In genomic region chr11:117881787-117882186, GRCm38 (mm10) we compare ENCODE assay signal across 9 mouse cellular contexts. TPM values are rescaled to one million over a fixed set of nuclear protein-coding genes. Genes with fewer than 3 reads are reported as not detected.
A peak's percentile ranks its signal among the peaks of the same experiment; 100 is the strongest.
DNase-seq lines count a peak whose midpoint lies in the region; ATAC-seq and TF ChIP-seq lines count a peak whose summit lies in the region.
"Had no signal": no experiment of that assay in that cellular context is flagged by ENCODE, and none has a peak within 500 bp of the region (broad histone marks: within the 10 kb centered on the region; RNA-seq: fewer than 3 reads in every experiment).

No protein-coding gene starts in this region.

- no peaks in the 10 kb centered on the region for H3K9me3 ChIP-seq in limb, embryonic 10.5 days (replicated peaks)
- no peaks in the 10 kb centered on the region for H3K9me3 ChIP-seq in stomach, postnatal 0 days (ENCODE audit: control insufficient read depth, low read length)
- H3K9me3 ChIP-seq in forebrain, embryonic 11.5 days (ENCODE audit: control insufficient read depth, low read length) = no peaks in the 10 kb centered on the region

- TF ChIP-seq EP300 in stomach, postnatal 0 days (optimal IDR thresholded peaks at IDR 0.05) = no peak

- WGBS in limb, embryonic 10.5 days = 12% methylated on average over 8 of the region's 8 CpGs
- WGBS in stomach, postnatal 0 days = 4% methylated on average over 8 of the region's 8 CpGs
- 23% methylated on average over 8 of the region's 8 CpGs for WGBS in forebrain, embryonic 11.5 days

- H3K4me2 ChIP-seq in stomach, postnatal 0 days (replicated peaks; ENCODE audit: low read depth) = 0 out of 2 replicates have a peak overlapping the region, but pooled peaks have one; percentile 8
- no peak overlapping the region for H3K4me2 ChIP-seq in forebrain, embryonic 11.5 days (ENCODE audit: low read depth, low read length, severe bottlenecking)

- no peak overlapping the region for H3K4me3 ChIP-seq in limb, embryonic 10.5 days
- no peak overlapping the region for H3K4me3 ChIP-seq in stomach, postnatal 0 days (ENCODE audit: low read depth, low read length)
- H3K4me3 ChIP-seq in layer of hippocampus, adult 2 months = no peak overlapping the region
- no peak overlapping the region for H3K4me3 ChIP-seq in forebrain, embryonic 11.5 days (ENCODE audit: low read depth, low read length)
- H3K4me3 ChIP-seq: myocyte had no signal

- no peaks in the 10 kb centered on the region for H3K36me3 ChIP-seq in limb, embryonic 10.5 days
- no peaks in the 10 kb centered on the region for H3K36me3 ChIP-seq in stomach, postnatal 0 days (ENCODE audit: control insufficient read depth, insufficient read depth, low read length)
- H3K36me3 ChIP-seq in forebrain, embryonic 11.5 days (ENCODE audit: control insufficient read depth, insufficient read depth, low read length) = no peaks in the 10 kb centered on the region

- peaks cover 34% of the 10 kb centered on the region for H3K27me3 ChIP-seq in limb, embryonic 10.5 days (ENCODE audit: low read depth, poor library complexity, severe bottlenecking)
- H3K27me3 ChIP-seq in stomach, postnatal 0 days (ENCODE audit: control insufficient read depth, insufficient read depth, low read length) = no peaks in the 10 kb centered on the region
- peaks cover 11% of the 10 kb centered on the region for H3K27me3 ChIP-seq in forebrain, embryonic 11.5 days (ENCODE audit: control insufficient read depth, insufficient read depth, low read length)

- H3K4me1 ChIP-seq in limb, embryonic 10.5 days = peaks cover 46% of the 10 kb centered on the region
- peaks cover 16% of the 10 kb centered on the region for H3K4me1 ChIP-seq in stomach, postnatal 0 days (replicated peaks; ENCODE audit: control insufficient read depth, insufficient read depth)
- H3K4me1 ChIP-seq in forebrain, embryonic 11.5 days (replicated peaks; ENCODE audit: control insufficient read depth, insufficient read depth, low read length) = peaks cover 7% of the 10 kb centered on the region; the same call in 1 of the 2 replicates

- no peak for TF ChIP-seq CTCF in stomach, postnatal 0 days (IDR thresholded peaks at IDR 0.05; ENCODE audit: low read depth)
- no peak for TF ChIP-seq CTCF in layer of hippocampus, adult 2 months (conservative IDR thresholded peaks at IDR 0.05)

- ATAC-seq in stomach, postnatal 0 days (ENCODE audit: low FRiP score, low TSS enrichment) = peak; percentile 55
- ATAC-seq in forebrain, embryonic 11.5 days (replicated peaks; ENCODE audit: low FRiP score) = no peak

- peak overlapping the region; percentile 18; the same call in 1 of the 2 replicates for H3K9ac ChIP-seq in stomach, postnatal 0 days (ENCODE audit: low read length)
- H3K9ac ChIP-seq in forebrain, embryonic 11.5 days (ENCODE audit: low read length) = no peak overlapping the region

- peak overlapping the region; percentile 4; the same call in 1 of the 2 replicates for H3K27ac ChIP-seq in limb, embryonic 10.5 days
- H3K27ac ChIP-seq in stomach, postnatal 0 days (replicated peaks) = peak overlapping the region; percentile 69
- H3K27ac ChIP-seq in layer of hippocampus, adult 2 months = no peak overlapping the region
- H3K27ac ChIP-seq in forebrain, embryonic 11.5 days (ENCODE audit: low read depth, low read length) = no peak overlapping the region

- DNase-seq in adrenal gland, adult (ENCODE audit: inconsistent age in 2 of 2, low spot score in 1 of 2) = peak; percentile 43 to 72
- DNase-seq in adrenal gland, postnatal 4 days (ENCODE audit: low spot score in 2 of 2) = no peak
- peak; percentile 46 to 60 for DNase-seq in urinary bladder, postnatal 36 days (ENCODE audit: low spot score in 2 of 2)
- no peak for DNase-seq in urinary bladder, postnatal 10 days (ENCODE audit: low spot score)
- DNase-seq in limb, embryonic 10.5 days (ENCODE audit: low spot score) = no peak
- DNase-seq in stomach, postnatal 0 days (ENCODE audit: low spot score) = peak; percentile 78
- no peak for DNase-seq in layer of hippocampus, adult 2 months (ENCODE audit: low spot score in 2 of 2)
- no peak for DNase-seq in forebrain, embryonic 11.5 days (ENCODE audit: low spot score)

RNA-seq across cellular contexts. Expression of gene Tha1, which starts 8.5 kb away (rescaled TPM):
- 10 to 100 TPM; 15.1 to 15.6 TPM for total RNA-seq in adrenal gland, postnatal 4 days (2021)
- 2.4 and 3.3 TPM in 2 replicates for polyA plus RNA-seq in limb, embryonic 10.5 days (2016; fragmentation: Nextera tagmentation; extraction: Ambion mirVana)
- 5.7 and 6.5 TPM in 2 replicates for polyA plus RNA-seq in stomach, postnatal 0 days (2015; fragmentation: Nextera tagmentation; extraction: Ambion mirVana)
- 1 to 10 TPM; 4.7 to 5.3 TPM for total RNA-seq in layer of hippocampus, adult 2 months (2021)
- polyA plus RNA-seq in forebrain, embryonic 11.5 days (2014; fragmentation: Nextera tagmentation; extraction: Ambion mirVana) = 3.2 and 4.0 TPM in 2 replicates

RNA-seq across cellular contexts. Expression of gene Tmem235, which starts 21.2 kb away (rescaled TPM):
- total RNA-seq in adrenal gland, postnatal 4 days (2021) = not detected
- polyA plus RNA-seq in limb, embryonic 10.5 days (2016; fragmentation: Nextera tagmentation; extraction: Ambion mirVana) = not detected in 2 replicates
- polyA plus RNA-seq in stomach, postnatal 0 days (2015; fragmentation: Nextera tagmentation; extraction: Ambion mirVana) = not detected in 2 replicates
- not detected for total RNA-seq in layer of hippocampus, adult 2 months (2021)
- not detected in 2 replicates for polyA plus RNA-seq in forebrain, embryonic 11.5 days (2014; fragmentation: Nextera tagmentation; extraction: Ambion mirVana)
- polyA plus RNA-seq: myocyte had no signal

RNA-seq across cellular contexts. Expression of gene Birc5, which starts 32.7 kb away (rescaled TPM):
- 10 to 100 TPM; 43.4 to 43.8 TPM for total RNA-seq in adrenal gland, postnatal 4 days (2021)
- 395 and 434 TPM in 2 replicates for polyA plus RNA-seq in limb, embryonic 10.5 days (2016; fragmentation: Nextera tagmentation; extraction: Ambion mirVana)
- polyA plus RNA-seq in stomach, postnatal 0 days (2015; fragmentation: Nextera tagmentation; extraction: Ambion mirVana) = 67.0 and 91.7 TPM in 2 replicates
- total RNA-seq in layer of hippocampus, adult 2 months (2021) = 1 to 10 TPM in 1 of 2 experiments, under 1 TPM in 1; 0.86 to 1.5 TPM
- 355 and 365 TPM in 2 replicates for polyA plus RNA-seq in forebrain, embryonic 11.5 days (2014; fragmentation: Nextera tagmentation; extraction: Ambion mirVana)

RNA-seq across cellular contexts. Expression of gene Tk1, which starts 55.9 kb away (rescaled TPM):
- total RNA-seq in adrenal gland, postnatal 4 days (2021) = 10 to 100 TPM; 78.3 to 82.1 TPM
- polyA plus RNA-seq in limb, embryonic 10.5 days (2016; fragmentation: Nextera tagmentation; extraction: Ambion mirVana) = 170 and 183 TPM in 2 replicates
- 47.1 and 58.0 TPM in 2 replicates for polyA plus RNA-seq in stomach, postnatal 0 days (2015; fragmentation: Nextera tagmentation; extraction: Ambion mirVana)
- 1 to 10 TPM; 1.0 to 1.9 TPM for total RNA-seq in layer of hippocampus, adult 2 months (2021)
- polyA plus RNA-seq in forebrain, embryonic 11.5 days (2014; fragmentation: Nextera tagmentation; extraction: Ambion mirVana) = 118 and 124 TPM in 2 replicates

RNA-seq across cellular contexts. Expression of gene Afmid, which starts 56.1 kb away (rescaled TPM):
- total RNA-seq in adrenal gland, postnatal 4 days (2021) = 10 to 100 TPM; 18.1 to 21.7 TPM
- 2.4 and 3.3 TPM in 2 replicates for polyA plus RNA-seq in limb, embryonic 10.5 days (2016; fragmentation: Nextera tagmentation; extraction: Ambion mirVana)
- 5.7 and 7.7 TPM in 2 replicates for polyA plus RNA-seq in stomach, postnatal 0 days (2015; fragmentation: Nextera tagmentation; extraction: Ambion mirVana)
- 1 to 10 TPM; 4.8 to 7.2 TPM for total RNA-seq in layer of hippocampus, adult 2 months (2021)
- 6.0 and 6.8 TPM in 2 replicates for polyA plus RNA-seq in forebrain, embryonic 11.5 days (2014; fragmentation: Nextera tagmentation; extraction: Ambion mirVana)

Comparison
In these comparisons a context has a peak if more than half of its experiments do, and no peak if none do; other contexts are left out.
1. DNase-seq: peak in adrenal gland, adult (2 of 2), urinary bladder, postnatal 36 days (2 of 2) and stomach, postnatal 0 days (single experiment); none in adrenal gland, postnatal 4 days (0 of 2), urinary bladder, postnatal 10 days (single experiment), limb, embryonic 10.5 days (single experiment), layer of hippocampus, adult 2 months (0 of 2) and forebrain, embryonic 11.5 days (single experiment).
2. H3K27ac ChIP-seq: peak in limb, embryonic 10.5 days (single experiment) and stomach, postnatal 0 days (single experiment); none in layer of hippocampus, adult 2 months (single experiment) and forebrain, embryonic 11.5 days (single experiment).